Mouse (Mus musculus) urinary bladder, postnatal 10 days (tissue): ENCODE data around the gene Fkbp5.
A peak's percentile ranks its signal among the peaks of the same experiment; 100 is the strongest.
"Not testable (repeated sequence)": the region's sequence is repeated elsewhere in the genome, so short reads cannot be mapped to it uniquely, and the experiment has no call there.

Experiments used
- DNase-seq: peaks from one replicate; pipeline ENCODE4 v3.0.0; 2022; ENCODE audit warnings: low spot score

The Fkbp5 gene

GRCm38 (mm10) chr17:28517441-28517955 is at the start of gene Fkbp5:
TSS of gene Fkbp5 (minus strand) at chr17:28517527.
- peak; percentile 31 for DNase-seq

- no peak for DNase-seq
These were observed 47.9 kb upstream of the Fkbp5 start for GRCm38 (mm10) chr17:28565181-28565580.

DNA sequence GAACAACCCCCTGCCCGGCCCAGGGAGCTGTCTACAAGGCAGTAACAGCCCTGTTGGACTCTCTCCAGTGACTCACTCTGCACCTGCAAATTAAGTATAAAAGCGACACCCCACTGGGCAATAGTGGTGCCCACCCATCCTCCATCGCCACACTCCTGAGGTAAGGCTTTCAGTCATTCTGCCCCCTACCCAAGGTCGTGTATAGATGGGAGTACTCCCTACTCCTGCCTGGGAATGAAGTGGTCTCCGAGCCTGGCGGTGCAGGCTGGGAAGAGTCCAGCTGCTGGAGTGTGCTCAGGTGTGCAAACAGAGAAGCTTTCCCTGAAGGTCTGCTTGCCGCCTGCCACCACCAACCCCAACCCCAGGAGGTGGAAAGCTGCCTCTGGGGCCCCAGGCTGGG is 44.3 kb upstream of the Fkbp5 start:
- DNase-seq, result no peak

DNA sequence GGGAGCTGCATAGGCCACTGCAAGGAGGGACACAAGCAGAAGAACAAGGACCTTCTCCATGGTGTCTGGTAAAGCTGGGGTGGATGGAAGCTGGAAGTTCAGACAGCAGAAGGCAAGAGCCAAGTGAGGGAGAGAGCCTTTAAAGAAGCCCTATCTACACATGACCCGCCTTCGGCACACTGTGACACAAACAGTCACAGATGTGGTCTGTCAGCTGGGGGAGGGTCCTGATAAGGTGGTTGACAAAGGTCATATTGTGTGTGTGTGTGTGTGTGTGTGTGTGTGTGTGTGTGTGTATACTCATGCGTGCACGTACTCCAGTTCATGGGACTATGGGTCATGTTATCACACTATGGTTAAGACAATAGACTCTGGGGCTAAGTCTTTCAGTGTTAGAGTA is 43.3 kb upstream of the Fkbp5 start, which contains the start of gene Clps:
TSS of gene Clps (minus strand) at position 169 of the 400 bp plus-strand sequence.
- no peak for DNase-seq

- no peak for DNase-seq
These were observed 40.4 kb upstream of the Fkbp5 start for GRCm38 (mm10) chr17:28557772-28558171.

DNA sequence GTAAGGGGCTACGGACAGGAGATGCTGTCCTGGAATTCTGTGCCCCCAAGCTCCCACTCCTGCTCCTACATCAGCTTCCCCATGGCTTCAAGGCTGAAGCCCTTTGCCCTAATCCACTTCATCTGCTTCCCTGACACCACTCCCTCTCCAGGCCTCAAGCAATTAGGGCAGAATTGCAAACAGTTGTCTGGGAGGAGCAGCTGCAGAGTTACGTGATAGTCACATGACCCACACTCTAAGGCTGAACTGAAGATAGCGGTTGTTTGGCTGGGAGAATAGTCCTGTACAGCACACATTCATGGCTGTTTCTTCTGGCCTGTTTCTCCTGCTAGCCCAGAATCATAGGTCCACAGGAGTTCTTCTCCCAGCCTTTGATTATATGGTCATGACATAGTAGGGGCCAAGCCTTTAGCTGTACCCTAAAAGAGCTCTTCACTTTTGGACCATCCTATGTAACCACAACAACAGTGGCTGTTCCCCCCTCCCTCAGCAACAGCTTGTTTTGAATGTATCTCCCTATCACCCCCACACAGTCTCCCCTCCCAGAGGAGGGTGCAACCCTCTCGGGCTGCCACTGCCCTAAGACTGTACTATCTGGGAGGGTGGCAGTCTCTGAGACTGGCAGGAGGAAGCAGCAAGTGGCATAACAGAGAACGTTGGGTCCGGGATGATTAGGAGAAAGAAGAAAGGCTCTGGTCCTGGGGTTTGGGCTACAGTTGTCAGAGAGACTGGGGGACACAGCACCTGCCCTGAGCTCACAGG is 39.5 kb upstream of the Fkbp5 start:
- no peak for DNase-seq

DNA sequence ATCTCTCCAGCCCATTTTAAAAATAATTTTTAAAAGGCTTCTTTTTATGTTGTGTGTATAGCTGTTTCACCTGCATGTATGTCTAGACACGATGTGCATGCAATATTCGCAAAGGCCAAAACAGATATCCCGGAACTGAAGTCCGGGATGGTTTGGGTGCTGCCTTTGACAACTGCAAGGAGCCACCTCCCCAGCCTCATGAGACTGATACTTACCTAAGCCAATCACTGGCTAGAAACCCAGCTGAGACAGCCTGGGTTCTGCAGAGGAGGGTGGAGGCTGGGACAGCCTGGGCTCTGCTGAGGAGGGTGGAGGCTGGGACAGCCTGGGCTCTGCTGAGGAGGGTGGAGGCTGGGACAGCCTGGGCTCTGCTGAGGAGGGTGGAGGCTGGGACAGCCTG is 36.7 kb upstream of the Fkbp5 start:
- not testable (repeated sequence) for DNase-seq

DNA sequence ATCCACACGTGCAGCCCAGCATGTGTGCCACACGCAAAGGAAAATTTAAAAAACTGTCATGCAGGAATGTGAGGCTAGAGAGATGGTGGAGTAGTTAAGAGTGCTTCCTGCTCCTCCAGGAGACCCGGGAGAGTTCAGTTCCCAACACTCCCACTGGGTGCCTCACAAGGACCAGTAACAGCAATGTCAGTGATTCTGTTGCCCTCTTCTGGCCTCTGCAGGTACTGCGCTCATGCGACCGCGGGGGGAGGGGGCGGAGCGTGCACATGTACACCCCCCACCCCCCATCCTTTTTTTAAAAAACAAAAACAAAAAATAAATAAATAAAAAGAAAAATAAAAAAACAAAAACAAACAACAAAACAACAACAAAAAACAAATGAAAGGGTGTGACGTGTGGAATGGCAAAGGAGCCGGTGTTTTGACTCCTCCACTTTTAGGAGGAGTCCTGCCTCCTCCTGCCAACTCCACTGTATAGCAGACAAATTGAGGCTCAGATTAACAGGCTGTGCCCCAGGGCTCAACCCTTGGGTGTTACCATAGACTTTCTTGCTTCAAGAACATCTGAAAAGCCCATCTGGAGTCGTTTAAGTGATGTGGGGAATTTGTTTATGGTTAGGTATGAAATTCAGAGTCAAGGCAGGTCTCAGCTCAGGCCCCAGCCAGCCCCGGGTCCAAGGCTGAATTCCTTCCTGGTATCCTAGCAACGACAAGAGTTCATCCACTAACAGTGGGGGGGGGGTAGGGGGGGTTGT is 35.9 kb upstream of the Fkbp5 start:
- no peak for DNase-seq

GRCm38 (mm10) chr17:28549111-28549510 is 31.8 kb upstream of the Fkbp5 start, which contains the start of gene Clpsl2:
TSS of gene Clpsl2 (plus strand) at chr17:28549411.
- no peak for DNase-seq

DNA sequence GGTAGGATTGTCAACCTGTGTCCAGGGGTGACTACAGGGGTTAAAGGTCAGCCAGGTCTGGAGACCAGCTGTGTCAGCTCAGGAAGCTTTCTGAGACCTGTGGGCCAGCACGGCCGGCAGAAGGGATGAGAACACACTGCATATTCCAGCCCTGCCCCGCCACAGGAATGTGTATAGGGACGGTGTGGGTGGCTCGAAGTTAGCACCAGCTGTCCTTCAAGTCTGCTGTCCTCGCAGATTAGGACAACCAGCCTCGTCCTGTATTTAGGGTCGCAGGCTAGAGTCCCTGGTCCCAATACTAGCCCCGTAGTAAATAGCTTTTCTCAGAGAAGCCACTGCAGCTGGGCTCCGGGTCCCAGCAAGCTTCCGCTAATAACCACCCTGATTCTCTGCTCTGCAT is 31.2 kb upstream of the Fkbp5 start:
- DNase-seq, result no peak

GRCm38 (mm10) chr17:28546925-28547324 is 29.6 kb upstream of the Fkbp5 start:
- DNase-seq, result no peak

DNA sequence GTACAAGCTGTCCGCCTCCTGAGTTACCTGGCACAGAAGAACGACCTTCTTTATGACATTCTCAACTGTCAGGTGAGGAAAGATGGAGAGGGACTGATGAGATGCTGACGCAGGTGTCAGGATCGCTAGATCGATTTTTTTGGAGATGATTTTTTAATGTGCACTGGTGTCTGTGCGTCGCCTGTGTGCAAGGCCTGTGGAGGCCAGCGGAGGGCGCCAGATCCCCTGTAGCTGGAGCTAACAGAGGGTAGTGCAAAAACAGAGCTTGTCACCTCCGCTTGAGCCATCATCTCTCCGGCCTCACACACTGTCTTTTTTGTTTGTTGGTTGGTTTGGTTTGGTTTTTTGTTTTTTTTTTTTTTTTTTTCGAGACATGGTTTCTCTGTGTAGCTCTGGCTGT is 20.6 kb upstream of the Fkbp5 start:
- no peak for DNase-seq

DNA sequence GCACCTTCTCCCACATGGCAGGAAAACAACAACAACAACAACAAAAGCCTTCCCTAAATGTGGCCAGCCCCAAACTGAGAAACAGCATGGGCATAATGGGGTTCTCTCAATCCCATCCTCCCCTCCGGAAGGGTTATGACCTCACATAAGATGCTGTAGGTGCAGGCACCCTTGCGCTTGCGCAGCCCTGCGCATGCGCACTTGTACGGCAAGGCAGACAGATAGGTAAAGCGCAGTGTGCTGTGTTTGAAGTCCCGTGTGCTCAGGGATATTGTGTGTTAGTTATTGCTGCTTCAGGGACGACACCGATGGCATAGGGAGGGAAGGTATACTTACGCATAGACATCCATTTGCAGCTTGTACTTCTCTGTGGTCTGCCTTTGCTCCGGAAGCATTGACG is 16.0 kb upstream of the Fkbp5 start:
- DNase-seq, result no peak

DNA sequence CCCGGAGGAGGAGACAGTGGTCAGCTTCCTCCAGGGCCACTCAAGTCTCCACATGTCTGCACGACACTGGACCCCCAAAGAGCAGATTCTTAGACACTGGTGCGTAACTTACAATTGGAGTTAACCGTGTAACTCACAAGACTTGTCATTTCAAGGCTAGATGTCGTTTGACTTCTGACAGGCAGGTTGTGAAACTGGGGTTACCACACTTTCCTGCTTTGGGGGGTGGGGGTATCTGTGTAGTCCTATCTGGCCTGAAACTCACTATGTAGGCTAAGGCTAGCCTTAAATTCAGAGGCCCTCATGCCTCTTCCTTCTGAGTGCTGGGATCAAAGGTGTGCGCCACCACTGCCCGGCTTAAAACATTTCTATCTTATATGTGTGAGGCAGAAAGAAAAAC is 15.2 kb upstream of the Fkbp5 start:
- DNase-seq, result no peak

DNA sequence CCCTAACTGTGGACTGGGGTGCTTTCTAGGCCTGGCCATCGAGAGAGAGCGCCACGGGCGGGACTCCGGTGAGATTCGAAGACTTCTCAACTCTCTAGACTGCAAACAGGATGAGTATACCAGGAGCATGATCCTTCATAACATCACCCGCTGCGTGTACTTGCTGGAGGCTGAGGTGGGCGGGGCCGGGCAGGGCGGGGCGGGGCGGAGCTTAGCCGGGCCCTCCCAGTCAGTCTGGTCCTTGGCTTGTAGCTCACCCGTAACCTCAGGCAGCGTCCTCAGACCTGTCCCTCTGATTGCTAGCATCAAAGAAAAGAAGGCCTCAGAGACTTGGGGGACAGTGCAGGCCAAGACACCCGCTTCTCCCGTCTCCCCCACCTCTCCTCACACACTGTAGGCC is 14.6 kb upstream of the Fkbp5 start:
- no peak for DNase-seq

- no peak for DNase-seq
These were observed 13.2 kb upstream of the Fkbp5 start, which contains the start of gene Armc12 for GRCm38 (mm10) chr17:28530506-28530905. TSS of gene Armc12 (plus strand) at chr17:28530806.

GRCm38 (mm10) chr17:28529116-28529515 is 11.8 kb upstream of the Fkbp5 start:
- DNase-seq, result no peak

DNA sequence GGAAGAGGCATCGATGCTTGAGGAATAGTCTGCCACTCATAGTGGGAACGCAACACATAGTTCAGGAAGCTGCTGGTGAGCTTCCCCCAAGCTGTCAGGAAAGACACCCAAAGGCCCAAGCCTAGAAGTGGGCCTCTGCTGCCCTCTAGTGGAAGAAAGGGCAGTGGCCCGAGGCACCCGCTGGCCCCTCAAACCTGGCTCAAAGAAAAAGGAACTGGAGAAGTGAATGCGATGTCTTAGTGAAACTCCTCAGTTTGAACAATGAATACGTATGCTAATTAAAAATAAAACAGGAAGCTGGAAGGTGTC is 10.7 kb upstream of the Fkbp5 start:
- DNase-seq, result peak; percentile 61

DNA sequence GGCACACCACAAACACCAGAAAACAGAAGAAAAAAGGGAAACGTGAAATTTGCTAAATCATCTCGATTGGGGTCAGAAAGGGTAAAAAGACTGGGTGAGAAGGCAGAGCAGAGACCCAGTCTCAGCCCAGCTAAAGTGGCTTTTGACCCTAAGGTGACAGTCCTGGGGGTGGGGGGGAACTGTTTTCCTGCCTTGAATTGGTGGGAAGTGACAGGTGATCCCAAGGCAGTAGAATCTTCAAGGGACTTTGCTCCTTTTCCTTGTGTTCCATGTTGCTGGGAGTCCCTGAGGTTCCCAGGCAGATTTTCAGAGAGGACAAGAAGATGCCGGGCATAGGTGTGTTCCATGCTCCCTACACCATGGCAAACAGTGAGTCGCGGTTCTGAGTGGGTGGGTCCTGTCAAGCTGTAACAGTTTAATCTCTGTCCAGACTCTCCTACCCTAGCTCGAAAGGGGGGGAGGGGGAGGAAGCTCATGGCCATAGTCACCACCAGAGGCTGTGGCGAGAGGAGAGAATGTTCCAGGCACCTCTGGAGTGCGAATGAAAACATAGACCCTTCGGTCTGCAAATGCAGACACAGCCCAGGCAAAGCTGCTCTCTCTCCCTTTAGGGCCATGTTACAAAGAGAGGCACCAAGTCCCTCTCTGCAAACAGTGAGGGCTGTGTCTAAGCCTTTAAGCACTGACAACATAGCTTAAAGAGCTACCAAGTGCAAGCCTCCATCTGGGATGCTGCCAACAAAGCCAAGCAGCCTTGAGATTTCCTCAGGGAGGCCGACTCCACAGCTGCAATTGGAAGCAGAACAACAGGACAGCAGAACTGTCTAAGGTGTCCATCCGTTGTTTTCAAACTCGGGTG is 10.1 kb upstream of the Fkbp5 start:
- no peak for DNase-seq

DNA sequence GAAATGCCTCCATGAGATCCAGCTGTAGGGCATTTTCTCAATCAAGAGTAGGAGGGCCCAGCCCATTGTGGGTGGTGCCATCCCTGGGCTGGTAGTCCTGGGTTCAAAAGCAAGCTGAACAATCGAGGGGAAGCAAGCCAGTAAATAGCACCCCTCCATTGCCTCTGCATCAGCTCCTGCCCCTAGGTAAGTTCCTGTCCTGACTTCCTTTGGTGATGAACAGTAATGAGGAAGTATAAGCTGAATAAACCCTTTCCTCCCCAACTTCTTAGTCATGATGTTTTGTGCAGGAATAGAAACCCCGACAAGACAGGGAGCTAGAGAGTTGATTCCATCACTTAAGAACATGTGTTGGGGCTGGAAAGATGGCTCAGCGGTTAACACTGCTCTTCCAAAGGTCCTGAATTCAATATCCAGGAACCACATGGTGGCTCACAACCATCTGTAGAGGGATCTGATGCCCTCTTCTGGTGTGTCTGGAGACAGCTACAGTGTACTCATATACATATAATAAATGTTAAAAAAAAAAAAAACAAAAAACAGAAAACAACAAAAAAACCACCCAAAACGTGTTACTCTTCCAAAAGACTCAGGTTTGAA is 7.6 kb upstream of the Fkbp5 start:
- no peak for DNase-seq

GRCm38 (mm10) chr17:28524009-28524695 is 6.8 kb upstream of the Fkbp5 start:
- no peak for DNase-seq
